Mouse (Mus musculus): ENCODE measurements around the gene Spryd7.
"Not testable (repeated sequence)": the region's sequence is repeated elsewhere in the genome, so short reads cannot be mapped to it uniquely, and the experiment has no call there.

Spryd7 gene

DNA sequence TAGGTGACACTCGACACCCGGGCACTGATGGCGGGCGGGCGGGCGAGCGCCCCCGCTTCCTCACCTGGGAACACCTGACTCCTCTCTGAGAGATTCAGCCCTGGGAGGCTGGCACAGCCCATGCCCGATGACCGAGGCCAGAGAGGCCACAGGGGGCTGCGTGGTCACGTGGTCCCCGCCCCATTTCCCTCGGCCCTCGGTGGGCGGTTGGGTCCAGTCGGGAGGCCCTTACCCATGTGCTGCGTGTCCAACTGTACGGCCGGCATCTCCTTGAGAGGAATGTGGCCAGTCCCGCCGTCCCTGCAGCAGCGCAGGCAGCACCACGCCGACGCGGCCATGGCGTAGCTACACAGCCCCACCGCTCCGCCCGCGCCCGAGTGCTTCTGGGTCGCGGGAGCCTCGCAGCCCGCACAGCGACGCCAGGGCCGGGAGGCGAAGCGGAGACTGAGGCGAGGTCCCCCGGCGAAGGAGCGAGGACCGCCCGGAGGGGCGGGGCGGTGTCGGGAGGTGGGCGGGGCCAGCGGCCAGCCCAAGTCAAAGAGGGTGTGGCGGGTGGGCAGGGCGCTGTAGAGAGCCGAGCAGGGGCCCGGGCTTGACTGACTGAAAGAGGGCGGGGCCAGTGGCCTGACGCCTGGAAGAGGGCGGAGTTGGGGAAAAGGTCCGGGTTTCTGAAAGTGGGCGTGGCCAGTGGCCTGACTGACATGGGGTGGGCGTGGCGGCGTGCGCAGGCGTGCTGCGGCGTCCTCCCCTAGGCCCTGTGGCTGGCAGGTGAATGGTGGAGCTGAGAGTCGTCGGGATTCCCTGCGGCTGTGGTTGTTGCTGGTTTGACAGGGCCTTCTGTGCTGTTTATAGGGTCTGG, at the start of gene Spryd7:
Spryd7 (minus strand) TSS at position 598 of the 859 bp plus-strand sequence.
- peak; percentile 99 for DNase-seq (ENCODE audit: inconsistent age in 2 of 2, low spot score in 1 of 2)

DNA sequence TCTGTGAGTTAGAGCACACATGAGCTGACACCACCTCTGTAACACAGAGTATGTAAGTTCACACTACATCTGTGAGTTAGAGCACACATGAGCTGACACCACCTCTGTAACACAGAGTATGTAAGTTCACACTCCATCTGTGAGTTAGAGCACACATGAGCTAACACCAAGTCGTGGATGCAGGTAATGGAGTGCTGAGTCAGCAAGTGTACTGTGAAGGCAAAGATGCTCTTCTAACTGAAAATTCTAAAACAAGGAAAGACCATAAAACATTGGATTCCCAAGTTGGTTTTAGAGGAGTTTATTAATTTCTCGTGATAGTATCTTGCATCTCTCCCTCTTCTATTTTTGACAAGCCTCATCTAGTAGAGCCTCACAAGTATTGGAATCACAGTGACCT, 49.4 kb upstream of the Spryd7 start:
- DNase-seq (ENCODE audit: inconsistent age in 2 of 2, low spot score in 1 of 2), result not testable (repeated sequence)

DNA sequence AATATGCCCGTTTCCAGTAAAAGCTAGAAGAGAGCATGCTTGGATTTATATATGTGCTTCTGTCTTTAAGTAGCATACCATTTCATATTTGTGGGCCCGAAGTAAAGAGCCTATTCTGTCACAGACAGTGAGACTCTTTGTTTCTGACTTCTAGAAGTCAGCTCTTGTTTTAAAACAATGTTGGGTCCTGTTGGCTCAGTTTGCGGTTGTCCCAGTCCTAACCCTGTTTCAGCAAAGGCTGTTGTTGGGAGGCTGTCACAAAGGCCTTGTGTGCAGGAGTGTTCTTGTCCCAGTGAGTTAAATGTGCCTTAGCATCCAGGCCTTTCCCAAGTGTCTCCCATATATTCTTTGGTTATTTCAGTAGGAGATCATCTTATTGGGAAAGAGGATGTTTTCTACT, 47.4 kb upstream of the Spryd7 start:
- DNase-seq (ENCODE audit: inconsistent age in 2 of 2, low spot score in 1 of 2), result no peak

DNA sequence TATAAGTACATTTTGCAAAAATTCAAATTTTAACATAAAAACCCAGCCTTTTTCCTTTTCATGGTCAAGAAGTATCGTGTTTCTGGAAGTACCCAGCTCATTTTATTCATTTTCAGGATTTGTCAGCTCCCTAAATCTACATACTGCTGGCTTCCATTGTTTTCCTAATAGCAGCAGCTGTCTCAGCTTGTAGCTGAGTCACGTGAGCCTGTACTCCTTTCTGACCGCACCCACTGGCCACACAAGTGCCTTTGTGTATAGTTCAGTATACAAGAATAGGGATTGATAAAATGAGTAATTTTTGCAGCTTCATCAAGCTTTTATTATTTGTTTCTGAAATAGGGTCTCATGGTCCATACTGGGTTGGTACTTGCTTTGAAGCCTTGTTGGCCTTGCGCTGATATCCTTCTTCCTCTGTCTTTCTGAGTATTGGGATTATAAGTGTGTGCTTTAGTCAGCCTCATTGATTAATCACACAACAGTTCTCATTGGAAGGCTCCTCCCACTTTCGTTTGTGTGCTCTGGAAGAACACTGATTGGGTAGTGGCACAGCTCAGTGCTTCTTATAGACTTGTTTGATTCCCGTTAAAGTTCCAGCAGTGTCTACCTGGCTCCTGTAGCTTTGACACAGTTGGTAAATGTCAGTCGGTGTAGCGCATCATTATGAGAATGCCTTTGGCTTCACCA, 46.5 kb upstream of the Spryd7 start:
- DNase-seq (ENCODE audit: inconsistent age in 2 of 2, low spot score in 1 of 2), result peak in 1 of 2 experiments; percentile 16

DNA sequence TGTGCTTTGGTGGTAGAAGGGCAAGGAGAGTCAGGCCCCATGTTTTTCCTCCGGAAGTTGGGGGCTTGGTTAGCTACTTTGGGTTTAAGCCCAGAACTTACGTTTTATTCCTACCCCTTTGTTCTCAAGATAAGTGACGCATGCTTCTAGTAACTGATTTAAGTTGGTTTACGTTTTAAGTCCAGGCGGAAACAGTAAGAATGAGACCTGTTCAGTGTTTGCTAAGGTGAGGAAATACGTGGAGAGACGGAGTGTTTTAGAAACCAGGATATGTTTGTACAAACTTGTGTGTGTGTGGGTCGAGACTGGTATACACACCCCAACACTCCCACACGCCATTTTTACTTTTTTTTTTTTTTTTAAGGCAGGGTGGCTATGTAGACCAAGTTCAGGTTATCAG, 44.7 kb upstream of the Spryd7 start:
- no peak for DNase-seq (ENCODE audit: inconsistent age in 2 of 2, low spot score in 1 of 2)

DNA sequence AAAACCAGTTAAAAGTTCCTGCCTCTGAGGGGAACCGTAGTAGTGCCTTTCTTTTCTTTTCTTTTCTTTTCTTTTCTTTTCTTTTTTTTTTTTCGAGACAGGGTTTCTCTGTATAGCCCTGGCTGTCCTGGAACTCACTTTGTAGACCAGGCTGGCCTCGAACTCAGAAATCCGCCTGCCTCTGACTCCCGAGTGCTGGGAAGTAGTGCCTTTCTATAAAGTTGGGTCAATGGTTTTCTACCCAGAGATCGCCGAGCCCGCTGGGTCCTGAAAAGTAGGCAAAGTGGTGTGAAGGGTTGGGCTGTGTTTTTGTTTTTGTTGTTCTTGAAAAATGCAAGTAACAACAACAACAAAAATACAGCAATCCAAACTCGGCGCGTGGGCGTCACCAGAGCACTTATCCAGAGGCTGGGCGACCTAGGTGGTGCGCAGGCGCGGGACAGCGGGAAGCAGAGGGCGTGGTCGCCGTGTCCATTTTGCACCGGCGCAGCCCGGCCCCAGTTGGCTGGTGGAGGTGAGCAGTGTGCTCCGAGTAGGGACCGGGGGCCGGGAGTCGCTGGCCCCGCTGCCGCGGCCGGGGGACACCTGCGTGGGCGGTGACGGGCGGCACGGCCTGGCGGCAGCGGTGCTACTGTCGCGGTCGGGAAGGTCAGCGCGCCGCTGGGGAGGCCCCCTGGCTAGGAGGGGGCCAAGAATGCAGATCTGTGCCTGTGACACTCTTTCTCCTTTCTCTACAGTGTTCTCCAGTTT, 42.5 kb upstream of the Spryd7 start:
- peak; percentile 94 to 97 for DNase-seq (ENCODE audit: inconsistent age in 2 of 2, low spot score in 1 of 2)

DNA sequence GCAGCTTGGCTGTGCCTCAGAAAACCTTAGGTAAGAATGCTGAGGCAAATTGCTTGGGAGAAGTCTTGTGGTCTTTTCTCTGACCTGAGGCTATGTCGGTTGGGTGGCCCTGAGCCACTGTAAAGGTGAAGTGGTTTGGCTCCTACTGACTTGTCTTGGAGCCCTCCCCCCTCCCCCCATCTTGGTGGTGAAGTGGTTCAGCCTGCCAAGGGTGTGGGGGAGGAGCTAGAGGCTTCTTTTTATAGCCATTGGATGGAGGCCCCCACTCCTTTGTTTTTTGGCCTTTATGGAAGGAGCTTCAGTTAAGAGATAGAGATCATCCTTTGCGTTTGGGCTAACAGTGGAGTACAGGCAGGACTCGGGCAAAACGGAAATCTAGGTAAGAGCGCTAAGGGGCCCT, 41.3 kb upstream of the Spryd7 start, which contains the start of gene Trim13:
Trim13 (plus strand) TSS at position 280 of the 400 bp plus-strand sequence.
- peak in 1 of 2 experiments; percentile 24 for DNase-seq (ENCODE audit: inconsistent age in 2 of 2, low spot score in 1 of 2)

DNA sequence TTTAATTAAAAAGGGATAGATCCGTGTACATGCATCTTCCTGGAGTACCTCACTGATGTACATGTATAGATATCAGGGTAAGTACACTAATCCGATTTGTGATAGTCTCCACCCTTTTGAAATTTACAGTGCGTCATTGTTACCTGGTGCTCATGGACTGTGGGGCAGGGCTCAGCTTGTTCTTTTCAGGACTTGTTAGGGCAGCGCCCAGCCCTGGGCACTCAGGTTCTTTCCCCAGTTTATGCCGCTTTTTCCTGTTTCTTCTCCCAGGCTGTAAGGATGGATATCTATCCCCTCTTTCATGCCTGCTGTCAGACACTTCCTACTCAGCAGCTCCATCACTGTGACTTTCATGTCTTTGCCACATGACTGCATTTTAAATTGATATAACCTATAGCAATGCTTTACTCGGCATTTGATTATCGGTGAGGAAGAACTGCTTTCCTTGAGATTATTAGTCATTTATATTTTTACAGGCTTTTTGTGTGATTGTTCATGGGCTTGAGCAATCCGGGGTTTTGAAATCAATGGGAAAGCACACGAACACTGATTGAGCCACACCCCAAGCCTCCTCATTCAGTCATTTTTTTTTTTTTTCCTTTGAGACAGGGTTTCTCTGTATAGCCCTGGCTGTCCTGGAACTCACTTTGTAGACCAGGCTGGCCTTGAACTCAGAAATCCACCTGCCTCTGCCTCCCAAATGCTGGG, 40.2 kb upstream of the Spryd7 start:
- peak in 1 of 2 experiments; percentile 67 for DNase-seq (ENCODE audit: inconsistent age in 2 of 2, low spot score in 1 of 2)

DNA sequence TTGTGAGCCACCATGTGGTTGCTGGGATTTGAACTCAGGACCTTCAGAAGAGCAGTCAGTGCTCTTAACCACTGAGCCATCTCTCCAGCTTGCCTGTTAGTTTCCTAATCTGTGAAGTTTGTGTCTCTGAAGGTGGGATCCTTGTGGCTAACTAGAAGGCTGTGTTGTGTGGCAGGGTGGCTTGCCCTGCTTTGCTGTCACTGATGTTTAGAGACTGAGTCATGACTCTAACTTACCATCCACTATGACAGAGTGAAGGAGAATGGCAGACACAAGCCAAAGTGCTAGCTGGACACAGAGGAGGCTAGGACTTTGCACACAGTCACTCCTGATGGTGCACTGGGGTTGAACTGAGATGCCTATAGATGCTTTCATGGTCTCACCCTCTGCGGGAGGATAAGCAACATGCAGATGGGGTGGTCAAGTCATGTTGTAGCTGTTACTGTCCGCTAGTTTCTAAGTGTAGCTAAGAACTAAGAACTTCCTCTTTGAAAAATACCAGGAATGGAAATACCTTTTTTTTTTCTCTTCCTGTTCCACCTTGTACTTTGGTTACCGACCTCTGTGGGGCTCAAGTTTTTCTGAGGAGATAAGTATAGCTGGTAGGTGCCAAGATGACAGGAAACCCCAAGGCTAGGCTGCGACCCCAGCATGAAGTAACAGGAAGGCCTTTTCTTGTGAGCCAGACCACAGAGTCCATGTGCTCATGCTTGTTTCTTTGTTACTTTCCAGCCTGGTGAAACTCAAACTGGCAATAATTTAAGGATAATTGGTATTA, 32.8 kb upstream of the Spryd7 start:
- peak in 1 of 2 experiments; percentile 16 for DNase-seq (ENCODE audit: inconsistent age in 2 of 2, low spot score in 1 of 2)

DNA sequence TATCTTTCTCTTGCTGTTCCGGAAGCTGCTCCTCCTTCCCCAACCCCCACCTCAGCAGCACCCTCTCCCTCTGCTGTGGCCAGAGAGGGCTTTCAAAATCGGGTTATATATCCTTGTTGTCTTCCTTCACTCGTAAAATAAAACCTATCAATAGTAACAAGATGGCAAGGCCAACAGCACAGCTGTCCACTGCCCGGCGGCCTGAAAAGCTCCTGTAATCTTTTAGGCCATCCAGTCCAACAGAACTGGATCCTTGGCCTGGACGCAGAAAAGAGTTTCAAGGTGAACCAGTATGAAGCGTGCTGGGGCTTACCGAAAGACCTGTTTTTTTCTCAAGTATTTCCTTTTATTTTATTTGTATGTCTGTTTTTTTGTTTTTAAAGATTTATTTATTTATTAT, 19.3 kb upstream of the Spryd7 start:
- peak in 1 of 2 experiments; percentile 66 for DNase-seq (ENCODE audit: inconsistent age in 2 of 2, low spot score in 1 of 2)

DNA sequence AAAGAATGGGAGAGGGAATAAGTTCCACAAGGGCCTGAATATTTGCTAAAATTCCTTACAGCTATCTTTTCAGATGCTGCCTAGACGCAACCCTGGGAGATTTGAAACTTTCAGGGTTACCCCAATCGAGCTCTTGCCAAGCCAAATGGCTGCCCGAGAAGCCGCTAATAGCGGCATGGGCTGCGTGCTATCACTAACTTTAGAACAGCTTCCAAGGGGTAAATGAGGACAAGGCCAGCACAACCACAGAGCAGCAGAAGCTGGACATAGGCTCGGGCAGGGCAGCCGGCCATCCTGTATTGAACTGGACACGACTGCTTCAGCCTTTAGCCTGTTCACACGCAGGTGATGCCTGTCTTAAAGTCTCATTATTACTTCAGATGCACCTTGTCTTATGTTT, 18.4 kb upstream of the Spryd7 start:
- DNase-seq (ENCODE audit: inconsistent age in 2 of 2, low spot score in 1 of 2), result peak; percentile 53 to 80

DNA sequence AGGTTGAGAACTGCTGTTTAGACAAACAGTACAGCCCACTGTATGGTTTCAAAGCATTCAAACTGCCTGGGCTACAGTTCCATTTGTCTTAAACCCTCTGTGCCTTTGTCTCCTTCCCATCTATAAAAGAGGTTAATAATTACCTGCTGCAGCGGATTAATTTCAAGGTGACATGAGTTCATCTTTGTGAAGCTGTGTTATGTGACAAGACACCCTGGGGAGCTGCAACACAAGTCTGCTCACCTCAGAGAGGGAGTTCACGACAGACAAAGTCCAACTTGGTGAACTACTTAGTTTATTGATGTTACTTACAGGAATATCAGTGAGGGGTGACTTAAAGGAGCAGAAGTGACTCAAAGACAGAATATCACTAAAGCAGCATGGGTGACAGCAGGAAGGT, 15.4 kb upstream of the Spryd7 start:
- DNase-seq (ENCODE audit: inconsistent age in 2 of 2, low spot score in 1 of 2), result peak in 1 of 2 experiments; percentile 20

DNA sequence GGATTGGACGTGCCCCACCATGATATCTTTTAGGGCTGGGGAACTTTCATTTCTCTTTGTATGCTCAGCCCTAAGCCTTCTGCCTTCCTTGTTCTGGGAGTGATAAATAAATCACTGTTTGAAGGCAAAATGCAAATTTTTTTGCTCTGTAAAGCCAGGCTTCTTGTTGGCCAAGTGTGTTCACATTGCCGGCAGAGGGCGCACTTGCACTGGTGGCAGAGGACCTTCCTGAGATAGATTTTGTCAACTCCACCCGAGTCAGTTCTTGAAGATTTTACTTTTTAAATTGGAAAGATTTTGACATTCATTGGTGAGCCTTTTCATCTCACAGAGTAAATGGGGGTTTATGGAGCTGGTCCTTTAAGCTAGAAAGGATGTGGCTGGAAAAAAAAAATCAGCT, 14.7 kb upstream of the Spryd7 start:
- DNase-seq (ENCODE audit: inconsistent age in 2 of 2, low spot score in 1 of 2), result peak; percentile 84 to 94

DNA sequence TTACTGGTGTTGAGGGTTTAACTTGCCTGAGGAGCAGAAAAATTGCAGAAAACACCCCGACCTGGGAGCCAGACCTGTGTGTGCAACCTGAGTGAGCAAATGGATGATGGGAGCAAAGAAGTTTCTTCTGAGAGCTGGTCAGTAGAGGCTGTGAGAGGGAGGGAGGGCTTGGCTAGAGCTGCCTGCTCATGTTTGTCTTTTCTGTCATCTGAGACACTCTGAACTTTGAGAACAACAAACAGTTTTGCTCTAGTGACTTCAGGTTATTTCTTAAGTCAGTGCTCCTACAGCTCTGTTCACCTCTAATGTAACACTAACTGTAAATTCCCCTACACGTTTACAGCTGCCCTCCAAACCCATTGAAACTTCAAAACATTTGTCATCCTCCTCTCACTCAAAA, 12.7 kb upstream of the Spryd7 start:
- DNase-seq (ENCODE audit: inconsistent age in 2 of 2, low spot score in 1 of 2), result peak in 1 of 2 experiments; percentile 10

DNA sequence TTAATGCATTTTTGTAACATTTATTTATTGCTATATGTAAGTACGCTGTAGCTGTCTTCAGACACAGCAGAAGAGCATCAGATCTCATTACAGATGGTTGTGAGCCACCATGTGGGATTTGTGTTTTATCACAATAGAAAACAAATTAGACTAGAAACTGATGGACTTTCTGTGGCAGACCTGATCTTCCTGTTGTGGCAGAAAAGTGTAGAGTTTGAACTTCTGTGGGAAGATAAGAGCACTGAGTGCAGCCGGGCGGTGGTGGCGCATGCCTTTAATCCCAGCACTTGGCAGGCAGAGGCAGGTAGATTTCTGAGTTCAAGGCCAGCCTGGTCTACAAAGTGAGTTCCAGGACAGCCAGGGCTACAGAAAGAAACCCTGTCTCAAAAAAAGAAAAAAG, 9.5 kb upstream of the Spryd7 start:
- peak in 1 of 2 experiments; percentile 11 for DNase-seq (ENCODE audit: inconsistent age in 2 of 2, low spot score in 1 of 2)

DNA sequence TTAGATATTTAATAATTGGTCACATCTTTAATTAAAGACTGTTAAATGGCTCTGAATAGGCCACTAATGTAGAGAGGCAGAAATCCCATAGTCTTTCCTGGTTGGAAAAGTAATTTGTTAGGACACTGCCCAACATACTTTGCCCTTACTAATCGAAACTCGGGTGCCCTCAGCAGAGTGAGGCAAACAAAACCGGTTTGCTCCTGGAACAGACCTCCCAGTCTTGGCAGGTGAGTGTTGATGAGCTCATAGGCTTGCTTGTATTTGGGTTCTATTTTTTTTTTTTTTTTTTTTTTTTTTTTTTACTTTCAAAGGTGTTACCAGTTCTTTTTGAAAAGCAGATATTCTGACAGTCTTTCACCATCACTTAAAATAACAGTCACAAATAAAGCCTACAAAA, 3.2 kb upstream of the Spryd7 start:
- DNase-seq (ENCODE audit: inconsistent age in 2 of 2, low spot score in 1 of 2), result no peak

DNA sequence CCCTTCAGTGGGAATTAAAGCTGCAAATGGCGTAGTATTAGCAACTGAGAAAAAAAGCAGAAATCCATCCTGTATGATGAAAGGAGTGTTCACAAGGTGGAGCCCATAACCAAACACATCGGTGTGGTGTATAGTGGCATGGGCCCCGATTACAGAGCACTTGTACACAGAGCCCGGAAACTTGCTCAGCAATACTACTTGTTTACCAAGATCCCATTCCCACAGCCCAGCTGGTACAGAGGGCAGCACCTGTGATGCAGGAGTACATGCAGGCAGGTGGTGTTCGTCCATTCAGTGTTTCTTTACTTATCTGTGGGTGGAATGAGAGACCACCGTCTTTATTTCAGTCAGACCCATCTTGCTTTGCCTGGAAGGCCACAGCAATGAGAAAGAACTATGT, 2.2 kb upstream of the Spryd7 start:
- DNase-seq (ENCODE audit: inconsistent age in 2 of 2, low spot score in 1 of 2), result no peak

DNA sequence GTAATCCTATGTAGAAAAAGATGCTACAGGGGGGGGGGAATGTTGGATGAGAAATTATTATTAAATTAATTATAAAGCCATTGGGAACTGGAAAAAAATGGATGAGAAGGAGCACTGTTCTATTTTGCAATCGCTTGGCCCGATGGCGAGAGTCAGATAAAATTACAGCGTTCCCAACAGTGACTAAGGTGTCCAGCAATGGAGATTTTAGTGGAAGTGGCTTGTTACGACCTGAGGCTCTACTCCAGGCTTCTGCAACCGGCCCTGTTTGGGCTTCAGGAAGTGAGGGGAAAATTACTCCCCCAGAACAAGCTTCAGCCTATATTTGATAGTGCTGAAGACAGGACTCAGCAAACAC, 776 bp downstream of the Spryd7 start:
- DNase-seq (ENCODE audit: inconsistent age in 2 of 2, low spot score in 1 of 2), result no peak

DNA sequence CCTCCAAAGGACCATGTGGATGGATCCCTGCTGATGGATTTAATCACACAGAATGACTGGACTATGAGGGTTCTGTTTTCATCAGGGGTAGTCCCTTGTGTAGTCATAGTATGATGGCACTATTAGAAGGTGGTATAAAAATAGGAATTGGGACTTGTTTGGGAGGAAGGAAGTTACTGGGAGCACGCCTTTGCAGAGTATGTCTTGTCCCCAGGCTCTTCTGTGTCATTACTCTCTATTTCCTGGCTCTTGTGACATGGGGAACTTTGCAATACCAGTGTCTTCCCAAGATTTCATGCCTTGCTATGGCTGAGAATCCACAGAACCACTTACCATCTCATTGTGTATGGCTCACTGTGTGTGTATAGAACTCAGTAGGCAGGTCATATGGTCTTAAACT, 8.1 kb downstream of the Spryd7 start:
- DNase-seq (ENCODE audit: inconsistent age in 2 of 2, low spot score in 1 of 2), result no peak

DNA sequence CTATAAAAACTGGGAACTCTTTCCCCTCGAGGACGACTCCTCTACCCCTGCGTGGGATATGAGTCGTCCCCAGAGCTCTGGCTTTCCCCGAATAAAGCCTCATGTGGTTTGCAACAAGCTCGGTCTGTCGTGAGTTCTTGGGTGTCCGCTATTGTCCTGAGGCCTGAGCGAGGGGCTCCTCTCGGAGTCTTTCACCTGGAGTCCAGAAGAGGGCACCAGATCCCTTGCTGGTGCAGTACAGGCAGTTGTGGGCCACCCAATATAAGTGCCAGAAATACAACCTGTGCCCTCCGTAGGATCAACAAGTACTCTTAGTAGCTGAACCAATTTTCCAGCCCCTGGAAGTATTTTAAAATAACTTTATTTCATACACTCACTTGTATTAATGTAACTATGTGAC, 18.9 kb downstream of the Spryd7 start:
- not testable (repeated sequence) for DNase-seq (ENCODE audit: inconsistent age in 2 of 2, low spot score in 1 of 2)

Data from adrenal gland, adult (tissue).